In the genomic region with DNA sequence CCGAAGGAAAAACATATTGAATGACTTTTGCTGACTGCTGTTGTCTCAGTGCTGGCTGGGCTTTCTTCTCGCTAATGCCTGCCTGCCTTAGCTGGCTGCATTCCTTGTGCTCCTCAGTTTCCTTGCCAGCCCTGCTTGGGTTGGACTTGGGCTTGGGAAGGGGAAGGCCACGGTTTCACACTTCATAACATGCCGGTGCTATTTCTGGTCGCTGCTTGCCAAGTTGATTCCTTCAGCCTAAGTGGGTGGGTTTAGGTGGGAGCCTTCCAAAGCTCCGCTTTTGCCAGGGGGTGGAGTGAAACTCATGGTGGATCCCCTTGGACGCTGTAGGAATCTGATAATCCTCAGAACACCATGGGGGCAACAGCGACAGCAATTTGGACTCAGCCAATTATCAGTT, we compare ENCODE assay signal across 13 mouse cellular contexts. TPM values are rescaled to one million over a fixed set of nuclear protein-coding genes. Genes with fewer than 3 reads are reported as not detected.
DNase-seq lines count a peak whose midpoint lies in the region; ATAC-seq and TF ChIP-seq lines count a peak whose summit lies in the region.
"Had no signal": no experiment of that assay in that cellular context is flagged by ENCODE, and none has a peak within 500 bp of the region (broad histone marks: within the 10 kb centered on the region; RNA-seq: fewer than 3 reads in every experiment).

No protein-coding gene starts in this region.

- no peak for ATAC-seq in heart, embryonic 13.5 days (ENCODE audit: extremely low read depth, insufficient number of reproducible peaks, low FRiP score, low TSS enrichment)
- no peak for ATAC-seq in liver, embryonic 12.5 days
- ATAC-seq: activated CD4-positive, CD25-positive, alpha-beta regulatory T cell, adult 4 months; inflammation-experienced regulatory T-cells, adult 6 months had no signal

- TF ChIP-seq POLR2A in kidney, adult 2 months (IDR thresholded peaks at IDR 0.05; ENCODE audit: low read depth, low read length), result no peak

- no peaks in the 10 kb centered on the region for H3K27me3 ChIP-seq in kidney, adult 2 months (replicated peaks; ENCODE audit: control insufficient read depth, insufficient read depth, low read length)
- H3K27me3 ChIP-seq in heart, embryonic 13.5 days (replicated peaks), result 0 out of 2 replicates have a peak, but pooled peaks cover 11% of the 10 kb centered on the region
- peaks cover 46% of the 10 kb centered on the region for H3K27me3 ChIP-seq in liver, embryonic 12.5 days (replicated peaks)

- H3K9ac ChIP-seq in heart, embryonic 13.5 days, result no peak overlapping the region
- H3K9ac ChIP-seq in liver, embryonic 12.5 days, result no peak overlapping the region

- H3K4me1 ChIP-seq in kidney, adult 2 months (ENCODE audit: control insufficient read depth, insufficient read depth, low read length), result peaks cover 20% of the 10 kb centered on the region
- H3K4me1 ChIP-seq in heart, embryonic 13.5 days, result peaks cover 56% of the 10 kb centered on the region
- H3K4me1 ChIP-seq in liver, embryonic 12.5 days, result no peaks in the 10 kb centered on the region

- WGBS in kidney, adult 2 months, result 39% methylated on average over 8 of the region's 8 CpGs
- 33% methylated on average over 8 of the region's 8 CpGs for WGBS in heart, embryonic 13.5 days
- 48% methylated on average over 8 of the region's 8 CpGs for WGBS in liver, embryonic 12.5 days (ENCODE audit: insufficient replicate concordance)

- no peak overlapping the region for H3K4me3 ChIP-seq in kidney, adult 2 months (ENCODE audit: insufficient read depth, low read depth, low read length)
- H3K4me3 ChIP-seq in heart, embryonic 13.5 days, result no peak overlapping the region
- H3K4me3 ChIP-seq in liver, embryonic 12.5 days, result no peak overlapping the region
- H3K4me3 ChIP-seq: left cerebral cortex, adult 2 months had no signal

- no peak for TF ChIP-seq CTCF in kidney, adult 2 months (conservative IDR thresholded peaks at IDR 0.05; ENCODE audit: insufficient read depth, insufficient read length, low read depth, low read length)

- peak overlapping the region; percentile 11 for H3K4me2 ChIP-seq in heart, embryonic 13.5 days
- no peak overlapping the region for H3K4me2 ChIP-seq in liver, embryonic 12.5 days

- H3K9me3 ChIP-seq in heart, embryonic 13.5 days, result no peaks in the 10 kb centered on the region
- no peaks in the 10 kb centered on the region for H3K9me3 ChIP-seq in liver, embryonic 12.5 days (replicated peaks)

- peak; percentile 58 for DNase-seq in kidney, adult 2 months
- no peak for DNase-seq in kidney, adult 11 months
- DNase-seq in gastrocnemius, adult 18-20 months (ENCODE audit: low spot score), result peak; percentile 78
- peak; percentile 45 for DNase-seq in lung, postnatal 36 days
- no peak for DNase-seq in frontal cortex, postnatal 36 days (ENCODE audit: low spot score in 2 of 2)
- DNase-seq in ovary, adult 18-20 months (ENCODE audit: low spot score), result no peak
- DNase-seq: cerebellum, adult 18-20 months; thymus, postnatal 25 days had no signal

- peak overlapping the region; percentile 43 for H3K27ac ChIP-seq in kidney, adult 2 months (ENCODE audit: insufficient read depth, low read depth, low read length)
- H3K27ac ChIP-seq in heart, embryonic 13.5 days (replicated peaks), result no peak overlapping the region
- H3K27ac ChIP-seq in liver, embryonic 12.5 days, result no peak overlapping the region
- H3K27ac ChIP-seq: left cerebral cortex, adult 2 months had no signal

- no peaks in the 10 kb centered on the region for H3K36me3 ChIP-seq in kidney, adult 2 months (ENCODE audit: control insufficient read depth, insufficient read depth, low read length)
- no peaks in the 10 kb centered on the region for H3K36me3 ChIP-seq in heart, embryonic 13.5 days
- H3K36me3 ChIP-seq in liver, embryonic 12.5 days, result no peaks in the 10 kb centered on the region

RNA-seq across cellular contexts. Expression of a gene that starts 5.9 kb away (rescaled TPM):
- 61.0 and 69.3 TPM in 2 replicates for polyA plus RNA-seq in kidney, adult 2 months (2012; rRNA removed)
- total RNA-seq in gastrocnemius, adult 18-20 months (2021), result 1 to 10 TPM; 3.2 to 4.1 TPM
- 6.8 and 6.9 TPM in 2 replicates for polyA plus RNA-seq in heart, embryonic 13.5 days (2015; fragmentation: Nextera tagmentation; extraction: Ambion mirVana)
- 6.1 and 7.4 TPM in 2 replicates for polyA plus RNA-seq in liver, embryonic 12.5 days (2016; fragmentation: Nextera tagmentation; extraction: Ambion mirVana)
- polyA plus RNA-seq: activated CD4-positive, CD25-positive, alpha-beta regulatory T cell, adult 4 months; inflammation-experienced regulatory T-cells, adult 6 months had no signal

Comparison
In these comparisons a context has a peak if more than half of its experiments do, and no peak if none do; other contexts are left out.
1. DNase-seq: peak in kidney, adult 2 months (single experiment), gastrocnemius, adult 18-20 months (single experiment) and lung, postnatal 36 days (single experiment); none in kidney, adult 11 months (single experiment), frontal cortex, postnatal 36 days (0 of 2) and ovary, adult 18-20 months (single experiment).